Mouse (Mus musculus) neural tube, embryonic 12.5 days (tissue): Measurements from ENCODE around the gene Gm28539. TPM values are rescaled to one million over a fixed set of nuclear protein-coding genes. Genes with fewer than 3 reads are reported as not detected.
"Not testable (repeated sequence)": the region's sequence is repeated elsewhere in the genome, so short reads cannot be mapped to it uniquely, and the experiment has no call there.

Source experiments
- ATAC-seq: fragments of 200-750 bp; cut with Nextera tagmentation; 2 replicates; pipeline ENCODE4 v1.8.0; 2017; ENCODE audit warnings: low read depth, mild to moderate bottlenecking, moderate TSS enrichment, moderate library complexity; ENCODE audit not compliant: low FRiP score
- H3K27ac ChIP-seq: fragments of 300-500 bp; sonication (generic); 2 replicates; pipeline ENCODE4 v1.5.1; 2016
- H3K27me3 ChIP-seq: fragments of 300-500 bp; sonication (generic); replicated peaks from 2 replicates; pipeline ENCODE4 v1.6.1; 2016; ENCODE audit warnings: mild to moderate bottlenecking
- H3K36me3 ChIP-seq: fragments of 300-500 bp; sonication (generic); 2 replicates; pipeline ENCODE4 v1.6.1; 2016; ENCODE audit warnings: mild to moderate bottlenecking
- H3K4me1 ChIP-seq: fragments of 300-500 bp; sonication (generic); 2 replicates; pipeline ENCODE4 v1.6.1; 2016
- H3K4me2 ChIP-seq: fragments of 300-500 bp; sonication (generic); replicated peaks from 2 replicates; pipeline ENCODE4 v1.6.1; 2016; ENCODE audit warnings: mild to moderate bottlenecking
- H3K4me3 ChIP-seq: fragments of 300-500 bp; sonication (generic); 2 replicates; pipeline ENCODE4 v1.5.1; 2016
- H3K9ac ChIP-seq: fragments of 300-500 bp; sonication (generic); 2 replicates; pipeline ENCODE4 v1.6.1; 2016; ENCODE audit warnings: mild to moderate bottlenecking
- H3K9me3 ChIP-seq: fragments of 300-500 bp; sonication (generic); 2 replicates; pipeline ENCODE4 v1.6.1; 2016; ENCODE audit warnings: mild to moderate bottlenecking
- WGBS: fragments of 180-500 bp; shearing (Covaris S2); methylation state at CpG from one replicate; pipeline ENCODE4 v1.1.7; 2016; 5-methylcytosine and 5-hydroxymethylcytosine counted together
- polyA plus RNA-seq: library from polyadenylated mRNA; unstranded; fragments of >200 nt; fragmentation: Nextera tagmentation; extraction: Ambion mirVana; gene quantifications from 2 replicates; pipeline ENCODE4 v1.2.1, GENCODE M21; 2016

Gm28539 gene
- polyA plus RNA-seq, 1 experiment from 2014 or later = not detected

DNA sequence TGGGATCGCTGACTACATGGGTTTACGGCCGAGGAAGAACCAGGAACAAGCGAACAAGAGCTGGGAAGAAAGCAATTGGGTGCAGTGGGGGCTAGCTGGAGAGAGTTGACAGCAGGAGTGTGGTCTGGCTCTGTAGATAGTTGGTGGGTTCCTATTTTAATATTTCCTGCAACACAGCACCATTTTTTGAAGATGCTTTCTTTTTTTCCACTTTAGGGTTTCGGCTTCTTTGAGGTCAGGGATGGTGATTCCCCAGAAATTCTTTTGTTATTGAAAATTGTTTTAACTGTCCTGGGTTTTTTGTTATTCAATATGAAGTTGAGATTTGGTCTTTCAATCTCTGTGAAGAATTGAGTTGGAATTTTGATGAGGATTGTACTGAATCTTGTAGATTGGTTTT is 150.5 kb downstream of the Gm28539 start:
- Histone ChIP-seq H3K27ac (no peak overlapping the region), H3K4me2 (no peak overlapping the region), H3K4me3 (no peak overlapping the region), H3K36me3 (no peaks in the 10 kb centered on the region), H3K27me3 (no peaks in the 10 kb centered on the region), H3K9me3 (no peaks in the 10 kb centered on the region), H3K9ac (no peak overlapping the region), H3K4me1 (no peaks in the 10 kb centered on the region)
- 92% methylated on average over 5 of the region's 5 CpGs for WGBS
- no peak for ATAC-seq

- H3K9ac ChIP-seq, H3K36me3 ChIP-seq, H3K4me3 ChIP-seq, H3K9me3 ChIP-seq, H3K4me2 ChIP-seq, H3K4me1 ChIP-seq, H3K27me3 ChIP-seq, H3K27ac ChIP-seq: not testable (repeated sequence)
- 44% methylated on average over 2 of the region's 2 CpGs for WGBS
- peak; percentile 33; the same call in 1 of the 2 replicates for ATAC-seq
Measured at GRCm38 (mm10) chr16:19002610-19003389, 166.4 kb downstream of the Gm28539 start.

DNA sequence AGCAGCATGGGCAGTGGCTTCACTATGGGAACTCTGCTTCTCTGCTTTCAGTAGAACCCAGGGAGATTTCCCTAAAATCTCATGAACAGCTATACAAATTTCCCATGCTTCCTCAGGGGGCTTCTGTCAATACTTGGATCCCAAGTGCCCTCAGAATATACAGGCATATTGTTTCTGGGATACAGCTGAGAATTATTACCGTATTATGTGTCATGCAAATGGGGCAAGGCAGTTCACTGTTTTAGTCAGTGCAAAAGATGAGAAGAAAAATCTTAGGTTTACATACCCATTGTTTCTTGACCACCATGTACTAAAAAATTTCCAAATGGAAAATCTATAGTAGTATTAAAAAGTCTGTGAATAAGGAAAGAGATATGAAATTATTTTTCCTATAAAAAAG is 167.4 kb downstream of the Gm28539 start:
- Histone ChIP-seq H3K4me1 (no peaks in the 10 kb centered on the region), H3K4me2 (no peak overlapping the region), H3K36me3 (no peaks in the 10 kb centered on the region), H3K4me3 (no peak overlapping the region), H3K27me3 (no peaks in the 10 kb centered on the region), H3K9ac (no peak overlapping the region), H3K27ac (no peak overlapping the region), H3K9me3 (no peaks in the 10 kb centered on the region)
- ATAC-seq = no peak
- 93% methylated on average over 1 of the region's 1 CpGs for WGBS

DNA sequence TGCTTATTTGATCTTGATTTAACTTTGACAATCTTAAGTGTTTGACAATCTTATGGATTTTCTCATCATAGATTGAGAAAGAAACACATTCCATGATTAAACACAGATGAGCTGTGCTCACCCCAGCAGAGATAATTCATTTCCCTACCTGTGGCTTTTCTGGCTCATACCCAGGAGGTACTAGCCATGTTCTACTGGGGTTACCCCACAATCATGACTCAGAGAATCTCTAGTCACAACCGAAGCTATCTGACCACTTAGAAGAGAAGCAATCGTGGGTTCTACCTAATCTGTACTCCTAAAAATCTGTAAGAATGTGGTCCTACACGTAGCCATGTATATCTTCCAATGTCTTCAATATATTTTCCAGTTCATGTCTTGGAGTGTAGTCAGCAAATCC is 168.9 kb downstream of the Gm28539 start:
- Histone ChIP-seq H3K9me3 (no peaks in the 10 kb centered on the region), H3K36me3 (no peaks in the 10 kb centered on the region), H3K27me3 (no peaks in the 10 kb centered on the region), H3K4me3 (no peak overlapping the region), H3K4me2 (no peak overlapping the region), H3K9ac (no peak overlapping the region), H3K27ac (no peak overlapping the region), H3K4me1 (no peaks in the 10 kb centered on the region)
- WGBS = 76% methylated on average over 3 of the region's 3 CpGs
- no peak for ATAC-seq

Other genes starting within 250 kb of the Gm28539 start
- 5.5 and 7.2 TPM in 2 replicates for gene Tbx1, start 245.9 kb upstream of the Gm28539 start, polyA plus RNA-seq
- gene Gp1bb, start 214.2 kb upstream of the Gm28539 start, polyA plus RNA-seq = 12.0 and 12.7 TPM in 2 replicates
- gene Gm49601, start 210.2 kb upstream of the Gm28539 start, polyA plus RNA-seq = 11.8 and 12.1 TPM in 2 replicates
- 117 and 125 TPM in 2 replicates for gene Sept5, start 206.6 kb upstream of the Gm28539 start, polyA plus RNA-seq
- gene Cldn5, start 59.7 kb upstream of the Gm28539 start, polyA plus RNA-seq = 54.4 and 57.5 TPM in 2 replicates
- gene Ufd1, start 24.8 kb upstream of the Gm28539 start, polyA plus RNA-seq = 107 and 111 TPM in 2 replicates
- gene Cdc45, start 24.6 kb upstream of the Gm28539 start, polyA plus RNA-seq = 29.8 and 31.4 TPM in 2 replicates
- 25.5 and 27.0 TPM in 2 replicates for gene 2510002D24Rik, start within 50 bp of the Gm28539 start, polyA plus RNA-seq
- 85.8 and 90.4 TPM in 2 replicates for gene Mrpl40, start 40.3 kb downstream of the Gm28539 start, polyA plus RNA-seq
- 23.7 and 24.6 TPM in 2 replicates for gene Hira, start 40.5 kb downstream of the Gm28539 start, polyA plus RNA-seq